Mouse (Mus musculus) embryonic facial prominence, embryonic 11.5 days (tissue): ENCODE results near the gene Ankrd23. TPM values are rescaled to one million over a fixed set of nuclear protein-coding genes. Genes with fewer than 3 reads are reported as not detected.

Source experiments
- ATAC-seq: fragments of 200-750 bp; cut with Nextera tagmentation; replicated peaks from 2 replicates; pipeline ENCODE4 v1.8.0; 2017; ENCODE audit warnings: low read depth; ENCODE audit not compliant: insufficient number of reproducible peaks, low FRiP score, low TSS enrichment
- DNase-seq: peaks from one replicate; pipeline ENCODE4 v3.0.0-alpha.2; 2015; ENCODE audit warnings: low spot score
- H3K27ac ChIP-seq: fragments of 300-500 bp; sonication (generic); replicated peaks from 2 replicates; pipeline ENCODE4 v1.5.1; 2014; ENCODE audit warnings: mild to moderate bottlenecking, low read depth, low read length, control low read depth
- H3K27me3 ChIP-seq: fragments of 300-500 bp; sonication (generic); 2 replicates; pipeline ENCODE4 v1.6.1; 2014; ENCODE audit warnings: mild to moderate bottlenecking, low read length, moderate library complexity, mixed read lengths; ENCODE audit not compliant: control insufficient read depth, insufficient read depth
- H3K36me3 ChIP-seq: fragments of 300-500 bp; sonication (generic); replicated peaks from 2 replicates; pipeline ENCODE4 v1.6.1; 2014; ENCODE audit warnings: low read depth, mild to moderate bottlenecking, low read length, moderate library complexity, mixed read lengths; ENCODE audit not compliant: control insufficient read depth, insufficient read depth
- H3K4me1 ChIP-seq: fragments of 300-500 bp; sonication (generic); 2 replicates; pipeline ENCODE4 v1.6.1; 2014; ENCODE audit warnings: low read length, mixed read lengths; ENCODE audit not compliant: control insufficient read depth, insufficient read depth
- H3K4me2 ChIP-seq: fragments of 300-500 bp; sonication (generic); 2 replicates; pipeline ENCODE4 v1.6.1; 2014; ENCODE audit warnings: low read depth, mild to moderate bottlenecking, control low read depth, low read length, moderate library complexity
- H3K4me3 ChIP-seq: fragments of 300-500 bp; sonication (generic); 2 replicates; pipeline ENCODE4 v1.5.1; 2014; ENCODE audit warnings: low read depth, low read length, control low read depth
- H3K9ac ChIP-seq: fragments of 300-500 bp; sonication (generic); replicated peaks from 2 replicates; pipeline ENCODE4 v1.6.1; 2014; ENCODE audit warnings: mild to moderate bottlenecking, control low read depth, low read length
- H3K9me3 ChIP-seq: fragments of 300-500 bp; sonication (generic); replicated peaks from 2 replicates; pipeline ENCODE4 v1.6.1; 2016; ENCODE audit warnings: mild to moderate bottlenecking, low read length, inconsistent platforms, mixed read lengths; ENCODE audit not compliant: control insufficient read depth
- WGBS: fragments of 180-500 bp; shearing (Covaris S2); extraction: QIAGEN DNeasy Blood & Tissue Kit; methylation state at CpG from one replicate; pipeline ENCODE4 v1.1.7; 2014; 5-methylcytosine and 5-hydroxymethylcytosine counted together
- polyA plus RNA-seq: library from polyadenylated mRNA; unstranded; fragments of >200 nt; fragmentation: Nextera tagmentation; extraction: Ambion mirVana; gene quantifications from 2 replicates; pipeline ENCODE4 v1.2.1, GENCODE M21; 2014

The Ankrd23 gene
- polyA plus RNA-seq, 1 experiment from 2014 or later: 4.6 TPM

DNA sequence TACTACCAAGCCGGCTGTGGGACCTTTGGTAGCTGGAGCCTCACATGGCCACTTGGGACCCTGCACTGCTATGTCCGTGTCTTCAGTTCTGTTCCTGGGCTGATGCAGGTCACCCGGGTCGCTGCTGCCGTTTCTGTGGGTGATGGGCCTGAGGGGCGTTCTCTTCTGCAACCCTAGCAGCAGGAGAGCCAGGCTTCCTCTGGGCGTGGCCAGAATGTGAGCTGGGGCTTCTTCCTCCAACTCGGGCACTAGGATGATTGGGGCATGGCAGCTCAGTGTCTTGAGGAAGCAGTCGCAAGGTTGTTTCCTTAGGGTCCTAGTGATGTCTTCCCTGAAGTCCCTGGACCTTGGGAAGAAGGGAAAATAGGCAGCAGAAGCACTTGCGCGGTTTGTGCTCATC lies 17.1 kb downstream of the Ankrd23 start:
- Histone ChIP-seq H3K27me3 (no peaks in the 10 kb centered on the region), H3K9me3 (no peaks in the 10 kb centered on the region), H3K27ac (no peak overlapping the region), H3K36me3 (peaks cover 13% of the 10 kb centered on the region), H3K4me1 (no peaks in the 10 kb centered on the region), H3K4me3 (no peak overlapping the region), H3K9ac (no peak overlapping the region), H3K4me2 (no peak overlapping the region)
- ATAC-seq (no peak), DNase-seq (no peak)
- WGBS: 77% methylated on average over 11 of the region's 11 CpGs

- 78% methylated on average over 3 of the region's 3 CpGs for WGBS
- H3K4me3 ChIP-seq: no peak overlapping the region
- no peaks in the 10 kb centered on the region for H3K9me3 ChIP-seq
- no peak overlapping the region for H3K9ac ChIP-seq
- no peak overlapping the region for H3K4me2 ChIP-seq
- peaks cover 13% of the 10 kb centered on the region for H3K36me3 ChIP-seq
- DNase-seq (no peak), ATAC-seq (no peak)
- no peaks in the 10 kb centered on the region for H3K4me1 ChIP-seq
- no peaks in the 10 kb centered on the region for H3K27me3 ChIP-seq
- no peak overlapping the region for H3K27ac ChIP-seq
Measured at GRCm38 (mm10) chr1:36518259-36518658, 18.4 kb downstream of the Ankrd23 start.

DNA sequence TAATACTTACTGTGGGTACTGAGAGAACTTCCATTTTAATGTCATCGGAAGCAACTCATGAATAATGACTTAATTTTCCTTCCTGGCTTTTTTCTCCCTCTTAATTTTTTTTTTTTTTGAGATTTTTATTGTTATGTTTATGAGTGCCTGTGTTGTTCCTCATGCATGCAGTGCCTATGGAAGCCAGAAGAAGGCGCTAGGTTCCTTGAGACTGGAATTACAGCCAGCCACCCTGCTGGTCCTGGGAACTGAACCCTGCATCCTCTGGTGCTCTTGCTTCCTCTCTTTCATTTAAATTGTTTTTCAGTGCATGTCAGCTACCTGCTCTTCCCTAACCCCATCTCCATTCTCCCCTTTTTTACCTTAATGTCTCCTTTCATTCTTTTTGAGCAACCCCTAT lies 23.0 kb downstream of the Ankrd23 start:
- Histone ChIP-seq H3K4me1 (no peaks in the 10 kb centered on the region), H3K9ac (no peak overlapping the region), H3K4me2 (peak overlapping the region; percentile 91), H3K9me3 (no peaks in the 10 kb centered on the region), H3K36me3 (no peaks in the 10 kb centered on the region), H3K27me3 (no peaks in the 10 kb centered on the region), H3K27ac (no peak overlapping the region), H3K4me3 (peak overlapping the region; percentile 92)
- no peak for ATAC-seq
- WGBS: 48% methylated on average over 2 of the region's 2 CpGs
- peak; percentile 58 for DNase-seq

- H3K9me3 ChIP-seq: no peaks in the 10 kb centered on the region
- DNase-seq: no peak
- H3K36me3 ChIP-seq: no peaks in the 10 kb centered on the region
- H3K9ac ChIP-seq: peak overlapping the region; percentile 84
- no peak overlapping the region for H3K27ac ChIP-seq
- 16% methylated on average over 1 of the region's 1 CpGs for WGBS
- peak overlapping the region; percentile 91 for H3K4me2 ChIP-seq
- no peak for ATAC-seq
- H3K4me1 ChIP-seq: no peaks in the 10 kb centered on the region
- H3K4me3 ChIP-seq: peak overlapping the region; percentile 92
- H3K27me3 ChIP-seq: no peaks in the 10 kb centered on the region
Measured at GRCm38 (mm10) chr1:36513310-36513709, 23.4 kb downstream of the Ankrd23 start.

GRCm38 (mm10) chr1:36512966-36513280 lies 23.8 kb downstream of the Ankrd23 start:
- peak overlapping the region; percentile 91 for H3K4me2 ChIP-seq
- H3K36me3 ChIP-seq: no peaks in the 10 kb centered on the region
- ATAC-seq (no peak), DNase-seq (no peak)
- H3K9ac ChIP-seq: peak overlapping the region; percentile 84
- under 1% methylated on average over 16 of the region's 16 CpGs for WGBS
- H3K4me3 ChIP-seq: peak overlapping the region; percentile 92
- no peaks in the 10 kb centered on the region for H3K27me3 ChIP-seq
- no peaks in the 10 kb centered on the region for H3K9me3 ChIP-seq
- H3K4me1 ChIP-seq: no peaks in the 10 kb centered on the region
- H3K27ac ChIP-seq: peak overlapping the region; percentile 96

DNA sequence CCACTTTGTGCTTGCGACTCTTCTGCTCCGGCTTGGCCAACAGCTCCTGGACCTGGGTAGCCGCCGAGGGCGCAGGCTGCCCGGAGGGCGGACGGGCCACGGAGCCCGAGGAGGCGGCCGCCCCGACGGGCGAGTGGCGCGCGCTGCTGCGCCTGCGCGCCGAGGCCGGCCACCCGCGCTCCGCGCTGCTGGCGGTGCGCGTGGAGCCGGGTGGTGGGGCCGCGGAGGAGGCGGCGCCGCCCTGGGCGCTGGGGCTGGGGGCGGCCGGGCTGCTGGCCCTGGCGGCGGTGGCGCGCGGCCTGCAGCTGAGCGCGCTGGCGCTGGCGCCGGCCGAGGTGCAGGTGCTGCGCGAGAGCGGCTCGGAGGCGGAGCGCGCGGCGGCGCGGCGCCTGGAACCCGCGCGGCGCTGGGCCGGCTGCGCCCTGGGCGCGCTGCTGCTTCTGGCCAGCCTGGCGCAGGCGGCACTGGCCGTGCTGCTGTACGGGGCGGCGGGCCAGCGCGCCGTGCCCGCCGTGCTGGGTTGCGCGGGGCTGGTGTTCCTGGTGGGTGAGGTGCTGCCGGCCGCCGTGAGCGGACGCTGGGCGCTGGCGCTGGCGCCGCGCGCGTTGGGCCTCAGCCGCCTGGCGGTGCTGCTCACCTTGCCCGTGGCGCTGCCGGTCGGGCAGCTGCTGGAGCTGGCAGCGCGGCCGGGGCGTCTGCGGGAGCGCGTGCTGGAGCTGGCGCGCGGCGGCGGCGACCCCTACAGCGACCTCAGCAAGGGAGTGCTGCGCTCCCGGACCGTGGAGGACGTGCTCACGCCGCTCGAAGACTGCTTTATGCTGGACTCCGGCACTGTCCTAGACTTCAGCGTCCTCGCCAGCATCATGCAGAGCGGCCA lies 24.4 kb downstream of the Ankrd23 start:
- H3K4me3 ChIP-seq: peak overlapping the region; percentile 92
- DNase-seq: peak; percentile 61
- H3K27ac ChIP-seq: peak overlapping the region; percentile 96
- peak overlapping the region; percentile 84 for H3K9ac ChIP-seq
- WGBS: under 1% methylated on average over 80 of the region's 126 CpGs
- no peaks in the 10 kb centered on the region for H3K4me1 ChIP-seq
- no peaks in the 10 kb centered on the region for H3K36me3 ChIP-seq
- no peaks in the 10 kb centered on the region for H3K27me3 ChIP-seq
- peak; percentile 75 for ATAC-seq
- peak overlapping the region; percentile 91 for H3K4me2 ChIP-seq
- H3K9me3 ChIP-seq: no peaks in the 10 kb centered on the region

GRCm38 (mm10) chr1:36511289-36512021 lies 25.2 kb downstream of the Ankrd23 start, which contains the start of gene Cnnm3:
TSS of gene Cnnm3 (plus strand) at chr1:36511867.
- H3K36me3 ChIP-seq: no peaks in the 10 kb centered on the region
- no peaks in the 10 kb centered on the region for H3K4me1 ChIP-seq
- 1% methylated on average over 51 of the region's 51 CpGs for WGBS
- H3K4me3 ChIP-seq: peak within 1 kb of the TSS; percentile 92
- no peaks in the 10 kb centered on the region for H3K27me3 ChIP-seq
- ATAC-seq: peak; percentile 96
- no peaks in the 10 kb centered on the region for H3K9me3 ChIP-seq
- peak within 1 kb of the TSS; percentile 91 for H3K4me2 ChIP-seq
- peak; percentile 99 for DNase-seq
- peak within 1 kb of the TSS; percentile 96 for H3K27ac ChIP-seq
- peak within 1 kb of the TSS; percentile 84 for H3K9ac ChIP-seq

DNA sequence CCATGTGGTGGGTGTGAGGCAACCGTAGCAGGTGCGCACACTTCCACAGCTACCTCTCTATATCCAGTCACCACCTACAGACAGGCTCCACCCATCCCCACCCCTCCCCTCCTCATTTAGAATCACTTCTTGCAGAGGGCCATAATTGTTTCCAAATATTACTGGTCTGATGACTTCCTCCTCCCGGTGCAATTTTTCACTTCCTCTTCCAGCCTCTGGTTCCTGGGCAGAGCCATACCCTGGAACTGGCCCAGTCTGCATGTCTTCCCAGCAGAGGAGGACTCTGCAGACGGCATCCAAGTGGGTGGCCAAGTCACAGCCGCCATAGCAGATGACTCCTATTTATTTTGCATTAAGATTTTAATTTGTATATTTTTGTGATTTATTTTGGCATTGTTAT lies 28.4 kb downstream of the Ankrd23 start:
- Histone ChIP-seq H3K4me1 (no peaks in the 10 kb centered on the region), H3K9ac (no peak overlapping the region), H3K27ac (no peak overlapping the region), H3K9me3 (no peaks in the 10 kb centered on the region), H3K36me3 (no peaks in the 10 kb centered on the region), H3K4me3 (no peak overlapping the region), H3K4me2 (no peak overlapping the region), H3K27me3 (no peaks in the 10 kb centered on the region)
- ATAC-seq (no peak), DNase-seq (no peak)
- WGBS: 86% methylated on average over 5 of the region's 5 CpGs
